Mouse (Mus musculus) frontal cortex, adult 2 months (tissue): ENCODE data around the gene Oasl1. TPM values are rescaled to one million over a fixed set of nuclear protein-coding genes. Genes with fewer than 3 reads are reported as not detected.
"Not testable (repeated sequence)": the region's sequence is repeated elsewhere in the genome, so short reads cannot be mapped to it uniquely, and the experiment has no call there.

Experiments
- DNase-seq, 2 experiments: peaks; one replicate each; pipeline ENCODE4 v3.0.0; 2022; ENCODE audit warnings: low spot score in 1 of 2; ENCODE audit errors: extremely low spot score in 1 of 2
- polyA plus RNA-seq: library from polyadenylated mRNA; depleted of rRNA; stranded (reverse); fragments of >200 nt; gene quantifications from 2 replicates; pipeline ENCODE4 v1.2.3, GENCODE M21; 2012; rRNA removed

The Oasl1 gene
- 0.48 and 0.78 TPM in 2 replicates for polyA plus RNA-seq

DNA sequence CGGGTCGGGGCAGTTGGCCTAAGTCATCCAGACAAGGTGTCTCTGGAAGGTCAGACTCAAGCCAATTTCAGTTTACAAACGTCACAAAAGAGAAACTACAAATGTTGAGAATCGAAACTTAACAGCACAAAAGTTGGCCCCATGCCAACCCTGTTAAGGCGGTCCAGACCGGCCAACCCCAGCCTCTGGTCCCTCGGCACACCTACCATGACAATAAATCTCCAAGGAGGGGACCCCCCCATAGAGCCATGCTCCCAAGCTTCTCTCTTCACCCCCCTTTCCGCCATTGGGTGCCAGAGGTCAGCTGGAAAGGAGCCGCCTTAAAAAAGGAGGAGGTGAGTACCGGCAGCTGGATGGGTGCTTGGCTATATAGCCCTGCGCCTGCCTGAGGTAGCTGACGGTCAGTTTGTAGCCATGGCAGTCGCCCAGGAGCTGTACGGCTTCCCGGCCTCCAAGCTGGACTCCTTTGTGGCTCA lies at the start of gene Oasl1:
Oasl1 (plus strand) TSS at position 243 of the 476 bp plus-strand sequence.
- no peak for DNase-seq

DNA sequence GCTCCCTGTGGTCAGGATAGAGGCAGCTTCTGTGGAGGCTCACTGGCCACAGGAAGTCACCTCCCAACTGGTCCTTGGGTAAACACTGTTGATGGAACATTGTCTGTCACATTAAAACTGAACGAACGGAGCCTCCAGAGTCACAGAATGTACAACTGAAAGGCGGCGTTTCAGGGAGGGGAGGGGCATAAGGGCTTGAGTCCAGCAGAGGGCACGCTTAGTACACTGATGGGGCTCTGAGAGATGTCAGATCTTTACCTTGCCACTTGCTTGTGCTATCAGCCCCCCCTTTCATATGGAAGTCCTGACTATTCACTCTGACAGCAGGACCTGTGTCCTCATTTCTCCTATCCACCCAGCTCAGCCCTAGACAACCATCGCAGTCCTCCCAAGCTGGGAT lies 47.2 kb upstream of the Oasl1 start:
- DNase-seq, result no peak

DNA sequence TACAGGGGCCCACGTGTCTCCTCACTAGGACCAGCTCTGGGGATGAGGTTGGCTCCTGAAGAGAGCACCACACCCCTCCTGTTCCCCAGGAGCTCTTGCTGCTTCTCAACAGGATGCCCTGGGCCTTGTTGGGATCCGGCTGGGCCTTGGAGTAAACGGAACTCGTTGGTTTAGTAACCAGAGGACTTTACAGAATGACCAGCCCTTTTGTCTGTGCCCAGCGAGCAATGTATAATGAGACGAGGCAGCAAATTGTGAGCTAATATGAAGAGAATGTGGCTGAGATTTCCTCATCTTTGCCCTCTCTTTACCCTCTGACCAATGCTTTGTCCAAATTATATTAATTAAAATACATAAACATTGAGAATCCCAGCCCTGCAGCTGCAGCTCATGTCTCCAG lies 46.7 kb upstream of the Oasl1 start:
- no peak for DNase-seq

DNA sequence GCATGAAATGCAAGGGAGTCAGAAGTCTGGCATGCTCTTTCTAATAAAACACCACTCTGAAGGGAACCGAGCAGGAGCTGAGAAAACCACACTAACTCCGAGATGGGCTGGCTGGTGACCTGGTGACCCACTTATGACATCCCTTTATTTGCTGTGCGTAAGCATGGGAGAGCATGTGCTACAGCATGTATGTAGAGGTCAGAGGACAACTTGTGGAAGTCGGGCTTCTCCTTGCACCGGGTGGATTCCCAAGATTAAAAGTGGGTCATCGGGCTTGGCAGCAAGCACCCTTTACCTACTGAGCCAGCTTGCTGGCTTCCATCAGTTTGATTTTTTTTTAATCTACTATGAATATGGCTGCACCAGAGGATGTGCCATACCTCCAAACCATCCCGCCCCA lies 45.6 kb upstream of the Oasl1 start:
- DNase-seq, result no peak

DNA sequence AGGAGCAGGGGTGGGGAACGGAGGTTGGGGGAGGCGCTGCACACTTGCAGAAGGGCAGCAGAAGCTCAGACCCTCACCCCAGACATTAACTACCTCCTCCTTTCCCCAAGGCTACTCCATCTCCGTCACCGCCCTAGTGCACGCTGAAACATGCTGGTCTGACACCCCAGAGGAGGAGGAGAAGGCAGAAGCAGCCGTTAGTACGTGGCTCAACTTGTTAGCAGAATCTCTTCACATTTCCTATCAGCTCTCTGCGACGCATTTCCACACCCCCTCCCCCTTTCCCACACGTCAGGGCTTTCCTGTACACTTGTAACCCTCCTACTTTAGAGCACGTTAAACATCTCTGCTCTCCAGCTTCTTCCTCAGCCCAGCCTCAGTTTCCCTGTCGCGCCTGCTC lies 43.6 kb upstream of the Oasl1 start:
- DNase-seq, result no peak

DNA sequence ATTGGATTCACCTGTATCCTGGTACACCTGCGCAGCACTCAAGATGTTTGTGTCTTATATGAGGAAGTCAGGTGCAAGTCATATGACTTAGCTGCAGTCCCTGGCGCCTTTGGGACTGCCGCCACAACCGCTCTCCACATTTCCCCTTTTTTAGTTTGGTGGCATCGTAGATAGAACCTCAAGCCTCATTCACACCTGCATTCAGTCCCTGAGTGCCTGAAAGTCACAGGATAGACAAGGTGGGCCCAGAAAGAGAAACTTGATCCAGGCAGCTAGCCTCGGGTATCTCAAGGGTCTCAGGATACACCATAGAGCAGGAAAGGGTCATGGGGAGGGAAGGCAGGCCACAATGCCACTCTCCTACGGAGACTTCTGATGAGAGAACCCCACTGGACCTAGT lies 40.7 kb upstream of the Oasl1 start:
- not testable (repeated sequence) for DNase-seq

DNA sequence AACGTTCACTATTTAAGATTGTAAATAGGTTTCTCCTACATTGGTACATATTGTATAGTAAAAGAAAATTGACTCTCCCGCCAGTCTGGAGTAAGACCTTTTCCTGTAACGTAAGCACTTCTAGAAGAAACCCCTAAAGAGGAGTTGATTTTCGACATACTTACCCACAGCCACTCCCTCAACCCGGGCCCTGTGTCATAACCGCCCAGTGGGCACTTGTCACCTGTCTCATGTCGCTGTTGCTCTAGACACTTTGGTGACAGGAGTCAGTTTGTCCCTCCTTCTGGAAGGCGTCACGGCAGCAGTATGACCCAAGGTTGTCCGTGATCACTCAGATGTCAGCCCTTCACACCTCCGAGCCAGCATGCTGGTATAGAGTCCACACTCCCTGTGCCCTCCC lies 40.0 kb upstream of the Oasl1 start:
- no peak for DNase-seq

DNA sequence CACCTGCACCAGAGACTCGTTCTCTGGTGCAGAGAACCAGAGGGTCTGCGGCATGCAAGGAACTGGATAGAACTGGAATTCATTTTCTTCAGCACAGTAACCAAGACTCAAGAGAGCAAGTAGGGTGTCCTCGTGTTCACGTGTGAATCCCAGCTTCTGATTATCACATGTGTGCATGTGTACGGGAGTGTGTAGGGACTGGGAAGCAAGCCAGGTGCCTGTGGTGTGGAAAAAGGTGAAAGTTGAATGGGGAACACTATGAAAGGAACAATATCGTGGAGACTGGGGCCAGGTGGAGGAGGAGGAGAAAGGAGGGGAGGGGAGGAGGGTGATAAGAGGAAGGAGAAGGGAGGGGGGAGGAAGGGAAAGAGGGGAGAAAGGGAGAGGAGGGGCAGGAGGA lies 36.2 kb upstream of the Oasl1 start:
- DNase-seq, result no peak

DNA sequence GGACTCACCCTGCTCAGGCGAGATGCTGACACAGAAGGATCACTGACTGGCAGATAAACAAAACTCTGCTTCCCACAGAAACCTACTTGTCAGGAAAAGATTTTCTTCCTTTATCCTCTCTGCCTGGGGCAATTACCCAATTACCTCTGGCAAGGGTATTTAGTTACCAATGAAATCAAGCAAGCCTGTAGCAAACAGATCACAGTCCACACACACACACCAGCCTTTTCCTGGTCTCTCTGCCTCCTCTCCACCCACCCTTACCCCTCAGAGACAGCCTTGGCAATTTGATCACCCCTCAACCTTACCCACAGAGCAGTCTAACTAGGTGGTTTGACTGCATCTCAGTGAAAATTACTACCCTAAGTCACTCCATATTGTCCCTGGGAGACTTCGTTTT lies 34.0 kb upstream of the Oasl1 start:
- DNase-seq, result no peak

DNA sequence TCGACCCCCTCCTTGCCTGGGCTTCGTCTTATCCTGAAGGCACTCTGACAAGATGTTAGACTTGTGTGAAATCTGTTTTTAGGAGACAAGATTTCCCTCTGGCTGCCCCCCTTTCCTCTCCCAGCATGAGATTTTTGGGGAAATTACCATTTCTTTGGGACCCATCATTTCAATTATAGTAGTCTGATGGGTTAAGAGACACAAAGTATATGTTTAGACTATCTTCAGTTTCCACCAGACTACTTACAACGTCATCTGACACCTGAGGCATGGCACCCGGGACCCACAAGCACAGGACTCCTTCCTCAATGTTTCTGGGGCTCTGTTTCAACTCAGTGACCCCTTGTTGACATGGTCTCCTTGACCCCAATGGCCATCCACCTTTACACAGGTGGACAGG lies 27.5 kb upstream of the Oasl1 start:
- DNase-seq, result no peak

DNA sequence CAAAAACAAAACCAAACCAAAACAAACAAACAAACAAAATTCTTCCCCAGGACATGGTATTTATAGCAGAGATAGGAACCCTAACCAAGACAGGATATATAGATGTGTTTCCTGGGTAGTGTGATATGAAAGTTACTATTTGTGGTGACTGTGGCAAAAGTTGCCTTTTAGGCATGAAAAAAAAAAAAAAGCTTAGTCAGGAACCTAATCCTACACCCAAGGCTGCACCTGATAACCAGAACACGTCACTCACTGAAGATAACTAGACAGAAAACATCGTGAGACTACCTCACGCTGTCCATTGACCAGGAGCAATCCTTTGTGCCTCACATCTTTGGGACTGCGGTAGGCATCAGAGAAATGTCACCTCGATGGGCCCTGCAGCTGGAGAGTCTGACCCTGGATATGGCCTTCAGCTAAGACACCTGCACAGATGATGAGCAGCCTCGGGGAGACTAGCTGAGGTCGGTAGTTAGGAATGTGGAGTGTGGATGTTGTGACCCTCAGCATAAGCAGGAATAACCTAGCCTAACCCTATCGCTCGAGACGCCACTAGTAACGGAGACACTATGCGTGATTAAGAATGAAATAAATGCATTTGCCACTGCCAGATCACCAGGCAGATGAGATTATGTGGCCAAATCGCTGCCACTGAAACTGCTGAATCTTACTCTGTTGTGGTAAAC lies 26.2 kb upstream of the Oasl1 start, which contains the start of gene Oasl2:
Oasl2 (plus strand) TSS at position 249 of the 686 bp plus-strand sequence.
- DNase-seq, result no peak

DNA sequence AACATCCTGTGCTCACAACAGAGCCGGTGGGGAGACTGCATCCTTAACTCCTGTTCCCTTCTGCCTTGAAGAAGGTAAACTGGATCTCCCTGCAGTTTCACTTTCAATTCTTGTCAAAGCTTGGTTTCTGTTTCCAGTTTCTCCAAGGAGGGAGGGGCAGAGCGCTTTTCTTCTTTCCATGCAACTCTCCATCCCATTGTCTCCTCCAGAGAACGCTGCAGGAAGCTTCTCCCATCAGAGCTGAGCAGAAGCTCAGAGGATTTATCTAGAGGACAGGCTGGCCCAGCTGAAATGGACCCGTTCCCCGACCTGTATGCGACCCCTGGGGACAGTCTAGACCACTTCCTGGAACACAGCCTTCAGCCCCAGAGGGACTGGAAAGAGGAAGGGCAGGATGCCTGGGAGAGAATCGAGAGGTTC lies 25.7 kb upstream of the Oasl1 start:
- DNase-seq, result no peak

DNA sequence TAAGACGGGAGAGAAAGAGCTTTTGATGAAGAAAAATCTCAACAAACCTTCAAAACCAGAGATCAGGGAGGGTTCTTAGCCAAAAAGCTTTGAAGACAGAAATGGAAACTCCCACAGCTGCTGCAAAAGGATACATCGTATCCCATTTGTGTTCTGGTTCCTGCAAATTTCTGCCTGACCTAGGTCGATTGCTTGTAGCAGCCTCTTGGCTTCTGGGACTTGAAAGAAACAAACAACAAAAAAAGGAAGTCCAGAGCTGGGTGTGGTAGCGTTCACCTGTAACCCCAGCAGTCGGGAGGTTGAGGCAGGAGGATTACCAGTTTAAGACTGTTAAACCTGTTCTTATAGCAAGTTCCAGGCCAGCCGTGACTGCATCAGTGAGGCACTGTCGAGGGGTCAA lies 24.2 kb upstream of the Oasl1 start:
- DNase-seq, result no peak

DNA sequence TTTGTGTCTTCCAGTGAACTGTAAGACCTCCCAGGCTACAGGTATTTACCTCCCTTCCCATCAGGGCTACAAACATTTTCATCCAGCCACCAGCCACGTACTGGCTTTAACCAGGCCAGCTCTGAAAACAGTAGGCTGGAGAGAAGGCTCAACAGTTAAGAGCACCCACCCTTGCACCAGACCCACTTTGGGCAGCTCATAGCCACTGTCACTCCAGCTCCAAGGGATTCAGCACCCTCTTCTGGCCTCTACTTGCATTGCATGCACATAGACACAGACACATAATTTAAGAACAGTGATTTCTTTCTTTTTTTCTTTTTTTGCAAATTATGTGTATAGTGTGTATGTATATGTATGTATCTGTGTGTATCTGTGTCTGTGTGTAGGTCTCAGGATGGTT lies 20.6 kb upstream of the Oasl1 start:
- peak in 1 of 2 experiments; percentile 25 for DNase-seq

DNA sequence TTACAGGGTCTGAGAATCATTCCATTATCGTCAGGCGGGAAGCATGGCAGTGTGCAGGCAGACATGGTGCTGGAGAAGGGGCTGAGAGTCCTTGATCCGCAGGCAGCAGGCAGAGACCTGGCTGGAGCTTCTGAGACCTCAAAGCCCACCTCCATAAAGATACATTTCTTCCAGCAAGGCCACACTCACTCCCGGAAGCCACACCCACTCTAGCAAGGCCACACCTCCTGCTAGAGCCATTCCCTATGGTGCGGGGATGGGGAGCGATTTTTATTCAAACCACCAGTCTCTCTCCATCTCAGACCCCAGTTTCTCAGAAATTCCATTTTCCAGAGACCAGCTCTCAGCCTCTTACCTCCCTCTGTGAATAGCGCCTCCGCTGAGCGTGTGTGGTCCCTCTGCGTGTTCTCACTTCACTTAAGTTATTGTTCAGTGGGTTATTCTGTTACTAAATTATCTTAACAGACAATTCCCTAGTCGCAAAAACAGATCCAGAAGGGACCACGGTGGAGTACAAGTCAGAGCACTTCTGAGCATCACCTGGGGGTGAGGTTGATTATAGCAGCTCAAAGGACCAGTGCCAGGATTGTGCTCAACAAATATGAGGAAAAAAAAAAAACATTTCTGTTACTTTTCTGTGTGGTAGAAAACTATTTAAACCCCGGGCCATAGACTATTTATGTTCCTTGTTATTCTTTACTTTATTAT lies 14.3 kb upstream of the Oasl1 start:
- no peak for DNase-seq

DNA sequence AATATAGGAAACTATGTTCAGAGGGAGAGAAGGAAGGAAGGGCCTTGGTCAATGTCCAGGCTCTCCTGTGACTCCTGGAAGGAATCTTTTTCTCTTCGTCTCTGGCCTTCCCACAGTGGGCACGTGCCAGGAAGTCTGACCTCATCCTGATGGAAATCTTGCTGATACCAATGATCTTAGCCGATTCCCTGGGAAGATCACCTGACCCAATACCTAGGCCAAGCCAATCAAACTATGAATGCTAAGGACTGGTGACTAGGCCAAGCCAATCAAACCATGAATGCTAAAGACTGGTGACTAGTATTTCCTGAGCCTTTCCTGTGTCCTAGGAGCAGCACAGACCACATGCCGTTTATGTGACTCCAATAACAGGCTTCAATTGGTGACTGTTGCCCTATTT lies 9.4 kb upstream of the Oasl1 start:
- DNase-seq, result no peak

DNA sequence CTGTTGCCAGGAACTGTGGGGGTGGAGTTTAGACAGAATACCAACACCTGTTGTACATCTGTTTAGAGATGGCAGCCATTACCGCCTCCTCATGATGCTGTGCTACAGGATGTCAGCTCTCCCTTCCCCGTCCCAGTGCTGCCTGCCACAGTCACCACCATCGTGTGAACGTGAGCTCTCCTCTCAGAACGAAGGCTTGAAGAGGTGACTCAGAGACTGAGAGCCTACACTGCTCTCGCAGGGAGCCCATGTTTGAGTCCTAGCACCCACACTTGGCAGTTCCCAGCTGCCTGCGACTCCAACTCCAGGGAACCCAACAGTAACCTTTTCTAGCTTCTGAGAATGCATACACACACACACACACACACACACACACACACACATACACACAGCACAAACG lies 8.2 kb upstream of the Oasl1 start:
- peak; percentile 44 to 61 for DNase-seq

DNA sequence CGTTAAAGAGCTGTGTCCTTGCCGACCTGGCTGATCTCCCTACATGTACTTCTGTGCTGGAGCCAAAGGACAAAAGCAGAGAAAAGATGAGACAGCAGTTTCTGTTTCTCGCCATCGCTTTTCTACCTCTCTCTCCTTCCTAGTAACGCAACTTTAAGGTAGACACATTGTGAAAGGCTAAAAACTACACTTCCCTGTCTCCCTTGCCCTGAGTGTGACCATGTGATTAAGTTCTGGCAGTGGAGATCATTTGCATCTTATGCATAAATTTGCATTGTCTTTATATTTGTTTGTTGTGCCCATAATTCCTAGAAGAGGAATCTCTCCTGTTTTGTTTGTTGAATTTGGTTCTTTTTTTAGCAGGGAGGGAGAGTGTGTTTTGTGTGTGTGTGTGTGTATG lies 7.2 kb upstream of the Oasl1 start:
- DNase-seq, result no peak

DNA sequence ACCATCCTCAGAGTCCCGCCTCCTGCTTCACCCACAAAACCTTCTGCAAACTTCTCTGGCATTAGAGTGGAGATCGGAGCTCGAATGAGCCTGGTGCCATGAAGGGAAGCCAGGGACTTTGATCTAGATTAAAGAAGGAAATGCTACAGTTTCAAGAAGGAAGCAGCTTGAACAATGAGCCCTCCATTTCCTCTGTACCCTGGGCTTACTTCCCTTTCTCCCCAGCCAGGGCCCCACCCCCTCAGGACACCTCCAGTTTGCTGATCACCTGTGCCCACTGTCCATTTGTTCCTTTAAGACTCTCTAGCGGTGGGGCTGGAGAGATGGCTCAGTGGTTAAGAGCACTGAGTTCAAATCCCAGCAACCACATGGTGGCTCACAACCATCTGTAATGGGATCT lies 6.3 kb upstream of the Oasl1 start:
- DNase-seq, result no peak

DNA sequence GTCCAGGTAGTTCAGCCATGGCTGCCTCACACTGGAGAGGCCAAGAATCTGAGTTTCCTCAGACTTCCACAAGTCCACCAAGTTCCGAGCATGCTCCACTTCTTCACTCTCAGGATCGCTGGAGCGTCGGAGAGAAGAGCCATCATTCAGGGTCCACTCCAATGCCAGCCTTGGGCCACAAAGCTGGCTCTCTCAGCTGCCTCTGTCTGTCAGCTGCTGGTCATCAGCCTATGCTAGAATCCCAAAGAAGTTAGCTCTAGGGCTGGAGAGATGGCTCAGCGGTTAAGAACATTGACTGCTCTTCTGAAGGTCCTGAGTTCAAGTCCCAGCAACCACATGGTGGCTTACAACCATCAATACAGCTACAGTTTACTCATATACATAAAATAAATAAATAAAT lies 5.7 kb upstream of the Oasl1 start:
- not testable (repeated sequence) for DNase-seq

DNA sequence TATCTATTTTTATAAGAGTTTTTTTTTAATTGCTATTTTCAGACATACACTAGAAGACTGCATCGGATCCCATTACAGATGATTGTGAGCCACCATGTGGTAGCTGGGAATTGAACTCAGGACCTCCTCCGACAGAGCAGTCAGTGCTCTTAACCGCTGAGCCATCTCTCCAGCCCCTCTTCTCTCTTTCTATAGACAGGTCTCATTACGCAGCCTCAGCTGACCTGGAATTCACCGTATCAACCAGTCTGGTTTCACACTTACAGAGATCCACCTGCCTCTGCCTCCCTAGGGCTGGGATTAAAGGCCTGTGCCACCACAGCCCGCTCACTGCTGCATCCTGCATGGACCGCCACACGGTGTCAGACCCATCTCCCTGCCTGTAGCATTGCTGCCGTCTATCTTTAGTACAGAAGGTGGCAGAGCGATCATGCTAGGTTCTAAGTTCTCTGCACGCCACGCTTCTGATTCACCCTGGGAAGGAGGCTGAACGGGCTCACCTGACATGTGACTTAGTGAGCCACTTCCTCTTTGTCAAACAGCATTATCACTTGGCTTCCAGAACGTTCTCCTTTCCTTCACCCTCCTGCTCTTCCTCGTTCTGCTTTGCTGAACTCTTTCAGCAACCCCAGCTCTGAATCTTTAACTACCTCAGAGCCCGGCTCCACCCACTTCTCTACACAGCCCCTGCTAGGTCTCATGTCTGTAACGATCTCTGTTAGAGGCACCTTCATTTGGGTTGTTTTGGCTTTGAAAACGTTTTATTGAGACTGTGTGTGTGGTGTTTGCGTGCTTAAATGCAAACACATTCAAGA lies 1.3 kb upstream of the Oasl1 start:
- no peak for DNase-seq
